Mouse (Mus musculus): Measurements from ENCODE around the gene Glra2. TPM values are rescaled to one million over a fixed set of nuclear protein-coding genes. Genes with fewer than 3 reads are reported as not detected.
"Not testable (repeated sequence)": the region's sequence is repeated elsewhere in the genome, so short reads cannot be mapped to it uniquely, and the experiment has no call there.

The Glra2 gene
- polyA plus RNA-seq (2014; fragmentation: Nextera tagmentation; extraction: Ambion mirVana), result 1.1 and 1.2 TPM in 2 replicates

GRCm38 (mm10) chrX:165326939-165327698, at the start of gene Glra2:
TSS of gene Glra2 (minus strand) at chrX:165327393.
- 0 out of 2 replicates have a peak within 1 kb of the TSS, but pooled peaks have one; percentile 2 for H3K4me3 ChIP-seq (ENCODE audit: low read depth, low read length)
- ATAC-seq (ENCODE audit: insufficient read depth, low FRiP score, low TSS enrichment), result peak; percentile 60; the same call in 1 of the 2 replicates

DNA sequence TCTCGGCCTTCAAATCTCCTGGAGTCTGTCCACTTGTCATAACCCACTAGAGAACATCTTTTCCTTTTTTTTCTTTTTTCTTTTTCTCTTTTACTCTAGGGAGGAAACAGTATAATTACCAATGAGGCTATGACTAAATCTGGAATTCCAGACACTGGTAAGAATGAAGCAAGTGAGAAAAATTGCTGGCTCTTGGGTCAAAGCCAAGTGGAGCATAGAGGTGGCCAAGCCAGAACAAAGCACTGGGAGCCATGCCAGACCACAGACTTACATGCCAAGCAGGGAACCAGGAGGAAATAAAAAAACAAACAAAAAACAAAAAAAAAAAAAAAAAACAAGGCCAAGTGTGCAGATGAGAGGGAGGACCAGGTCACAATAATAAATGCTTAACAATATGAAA, 35.6 kb upstream of the Glra2 start:
- WGBS, result 84% methylated on average over 1 of the region's 1 CpGs

More at GRCm38 (mm10) chrX:165326939-165327698, at the start of gene Glra2:
- peak; percentile 58 for DNase-seq (ENCODE audit: low spot score)
- Histone ChIP-seq H3K4me1 (ENCODE audit: control insufficient read depth, insufficient read depth, low read length) (no peaks in the 10 kb centered on the region), H3K9me3 (ENCODE audit: control insufficient read depth, low read length) (no peaks in the 10 kb centered on the region), H3K27me3 (ENCODE audit: control insufficient read depth, insufficient read depth, low read length) (no peaks in the 10 kb centered on the region), H3K27ac (ENCODE audit: low read depth, low read length) (no peak within 1 kb of the TSS), H3K36me3 (ENCODE audit: control insufficient read depth, insufficient read depth, low read length) (no peaks in the 10 kb centered on the region), H3K9ac (ENCODE audit: low read length) (no peak within 1 kb of the TSS), H3K4me2 (ENCODE audit: low read depth) (peak within 1 kb of the TSS; percentile 25)
- 15% methylated on average over 12 of the region's 12 CpGs for WGBS

DNA sequence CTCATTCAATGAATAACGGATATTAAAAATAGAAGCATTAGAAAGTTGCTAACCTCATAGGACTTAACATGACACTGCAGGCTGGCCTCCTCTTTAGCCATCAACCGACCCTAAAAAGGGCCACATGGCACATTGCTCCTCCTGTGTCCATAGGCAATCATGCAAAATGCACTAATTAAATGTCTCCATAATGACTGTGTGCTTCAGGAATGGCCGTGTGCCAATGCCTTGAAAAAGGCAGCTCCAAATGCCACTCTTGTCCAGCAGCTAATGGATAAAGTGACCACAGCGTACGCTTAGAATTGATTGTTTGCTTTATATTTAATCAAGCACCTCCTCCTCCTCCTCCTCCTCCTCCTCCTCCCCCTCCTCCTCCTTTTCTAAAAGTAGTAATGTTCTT, 17.4 kb upstream of the Glra2 start:
- no peak for ATAC-seq (ENCODE audit: insufficient read depth, low FRiP score, low TSS enrichment)

More for the DNA sequence above, 35.6 kb upstream of the Glra2 start:
- Histone ChIP-seq H3K4me3 (ENCODE audit: low read depth, low read length) (no peak overlapping the region), H3K4me1 (ENCODE audit: control insufficient read depth, insufficient read depth, low read length) (no peaks in the 10 kb centered on the region), H3K27ac (ENCODE audit: low read depth, low read length) (no peak overlapping the region), H3K4me2 (ENCODE audit: low read depth) (no peak overlapping the region), H3K9me3 (ENCODE audit: control insufficient read depth, low read length) (no peaks in the 10 kb centered on the region), H3K36me3 (ENCODE audit: control insufficient read depth, insufficient read depth, low read length) (no peaks in the 10 kb centered on the region), H3K27me3 (ENCODE audit: control insufficient read depth, insufficient read depth, low read length) (no peaks in the 10 kb centered on the region), H3K9ac (ENCODE audit: low read length) (no peak overlapping the region)
- DNase-seq (ENCODE audit: low spot score) (no peak), ATAC-seq (ENCODE audit: insufficient read depth, low FRiP score, low TSS enrichment) (no peak)

GRCm38 (mm10) chrX:165327699-165328333, 623 bp upstream of the Glra2 start:
- H3K4me2 ChIP-seq (ENCODE audit: low read depth), result peak overlapping the region; percentile 25
- H3K4me3 ChIP-seq (ENCODE audit: low read depth, low read length), result no peak overlapping the region
- H3K9ac ChIP-seq (ENCODE audit: low read length), result no peak overlapping the region
- WGBS, result 13% methylated on average over 9 of the region's 9 CpGs
- ATAC-seq (ENCODE audit: insufficient read depth, low FRiP score, low TSS enrichment), result peak; percentile 35; the same call in 1 of the 2 replicates
- H3K9me3 ChIP-seq (ENCODE audit: control insufficient read depth, low read length), result no peaks in the 10 kb centered on the region
- no peak overlapping the region for H3K27ac ChIP-seq (ENCODE audit: low read depth, low read length)
- no peaks in the 10 kb centered on the region for H3K4me1 ChIP-seq (ENCODE audit: control insufficient read depth, insufficient read depth, low read length)
- H3K36me3 ChIP-seq (ENCODE audit: control insufficient read depth, insufficient read depth, low read length), result no peaks in the 10 kb centered on the region
- peak; percentile 58 for DNase-seq (ENCODE audit: low spot score)
- H3K27me3 ChIP-seq (ENCODE audit: control insufficient read depth, insufficient read depth, low read length), result no peaks in the 10 kb centered on the region

More for the DNA sequence above, 17.4 kb upstream of the Glra2 start:
- Histone ChIP-seq H3K27ac (ENCODE audit: low read depth, low read length) (no peak overlapping the region), H3K9me3 (ENCODE audit: control insufficient read depth, low read length) (no peaks in the 10 kb centered on the region), H3K9ac (ENCODE audit: low read length) (no peak overlapping the region), H3K36me3 (ENCODE audit: control insufficient read depth, insufficient read depth, low read length) (no peaks in the 10 kb centered on the region), H3K27me3 (ENCODE audit: control insufficient read depth, insufficient read depth, low read length) (no peaks in the 10 kb centered on the region), H3K4me1 (ENCODE audit: control insufficient read depth, insufficient read depth, low read length) (no peaks in the 10 kb centered on the region), H3K4me3 (ENCODE audit: low read depth, low read length) (no peak overlapping the region), H3K4me2 (ENCODE audit: low read depth) (no peak overlapping the region)
- WGBS, result 89% methylated on average over 5 of the region's 5 CpGs
- DNase-seq (ENCODE audit: low spot score), result no peak

- no peak overlapping the region for H3K4me3 ChIP-seq (ENCODE audit: low read depth, low read length)
- WGBS, result 79% methylated on average over 1 of the region's 1 CpGs
- H3K27me3 ChIP-seq (ENCODE audit: control insufficient read depth, insufficient read depth, low read length), result no peaks in the 10 kb centered on the region
- DNase-seq (ENCODE audit: low spot score), result no peak
- no peak overlapping the region for H3K27ac ChIP-seq (ENCODE audit: low read depth, low read length)
- no peaks in the 10 kb centered on the region for H3K36me3 ChIP-seq (ENCODE audit: control insufficient read depth, insufficient read depth, low read length)
- H3K4me1 ChIP-seq (ENCODE audit: control insufficient read depth, insufficient read depth, low read length), result no peaks in the 10 kb centered on the region
- no peak overlapping the region for H3K9ac ChIP-seq (ENCODE audit: low read length)
- H3K4me2 ChIP-seq (ENCODE audit: low read depth), result no peak overlapping the region
- ATAC-seq (ENCODE audit: insufficient read depth, low FRiP score, low TSS enrichment), result no peak
- H3K9me3 ChIP-seq (ENCODE audit: control insufficient read depth, low read length), result no peaks in the 10 kb centered on the region
Observed at GRCm38 (mm10) chrX:165193550-165193949, 133.6 kb downstream of the Glra2 start.

DNA sequence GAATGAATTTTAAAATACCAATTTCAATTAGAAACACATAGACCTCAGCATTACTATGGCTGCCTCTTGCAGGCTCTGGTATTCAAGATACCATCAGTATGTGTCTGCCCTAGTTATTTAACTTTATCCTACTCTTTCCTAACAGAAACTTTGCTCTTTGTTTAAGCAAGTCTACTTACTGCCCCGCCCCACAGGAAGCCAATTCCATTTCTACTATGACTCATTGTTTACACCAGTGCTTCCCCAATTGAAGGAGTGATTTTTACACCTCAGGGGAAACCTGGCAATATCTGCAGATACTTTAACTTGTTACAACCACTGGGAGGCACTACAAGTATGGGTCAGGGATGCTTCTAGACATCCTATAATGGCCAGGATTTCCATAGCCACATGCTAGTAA, 136.0 kb downstream of the Glra2 start:
- DNase-seq (ENCODE audit: low spot score), result no peak
- no peaks in the 10 kb centered on the region for H3K9me3 ChIP-seq (ENCODE audit: control insufficient read depth, low read length)
- no peak for ATAC-seq (ENCODE audit: insufficient read depth, low FRiP score, low TSS enrichment)
- H3K27me3 ChIP-seq (ENCODE audit: control insufficient read depth, insufficient read depth, low read length), result no peaks in the 10 kb centered on the region
- no peaks in the 10 kb centered on the region for H3K36me3 ChIP-seq (ENCODE audit: control insufficient read depth, insufficient read depth, low read length)
- no peak overlapping the region for H3K4me3 ChIP-seq (ENCODE audit: low read depth, low read length)
- no peak overlapping the region for H3K27ac ChIP-seq (ENCODE audit: low read depth, low read length)
- 52% methylated on average over 1 of the region's 1 CpGs for WGBS
- no peak overlapping the region for H3K4me2 ChIP-seq (ENCODE audit: low read depth)
- H3K9ac ChIP-seq (ENCODE audit: low read length), result no peak overlapping the region
- no peaks in the 10 kb centered on the region for H3K4me1 ChIP-seq (ENCODE audit: control insufficient read depth, insufficient read depth, low read length)

DNA sequence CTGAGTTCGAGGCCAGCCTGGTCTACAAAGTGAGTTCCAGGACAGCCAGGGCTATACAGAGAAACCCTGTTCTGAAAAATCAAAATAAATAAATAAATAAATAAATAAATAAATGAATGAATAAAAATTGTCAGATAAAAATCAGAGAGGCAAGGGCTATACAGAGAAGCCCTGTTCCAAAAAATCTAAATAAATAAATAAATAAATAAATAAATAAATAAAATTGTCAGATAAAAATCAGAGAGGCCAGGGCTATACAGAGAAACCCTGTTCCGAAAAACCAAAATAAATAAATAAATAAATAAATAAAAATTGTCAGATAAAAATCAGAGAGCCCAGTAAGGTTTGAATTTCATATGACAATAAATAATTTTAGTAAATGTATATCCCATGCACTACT, 144.2 kb downstream of the Glra2 start:
- not testable (repeated sequence) for H3K4me1 ChIP-seq (ENCODE audit: control insufficient read depth, insufficient read depth, low read length); H3K9ac ChIP-seq (ENCODE audit: low read length); H3K27me3 ChIP-seq (ENCODE audit: control insufficient read depth, insufficient read depth, low read length); H3K4me2 ChIP-seq (ENCODE audit: low read depth); ATAC-seq (ENCODE audit: insufficient read depth, low FRiP score, low TSS enrichment); H3K4me3 ChIP-seq (ENCODE audit: low read depth, low read length); H3K9me3 ChIP-seq (ENCODE audit: control insufficient read depth, low read length); H3K27ac ChIP-seq (ENCODE audit: low read depth, low read length); H3K36me3 ChIP-seq (ENCODE audit: control insufficient read depth, insufficient read depth, low read length); DNase-seq (ENCODE audit: low spot score)
- 92% methylated on average over 2 of the region's 2 CpGs for WGBS

GRCm38 (mm10) chrX:165156549-165156948, 170.6 kb downstream of the Glra2 start:
- no peaks in the 10 kb centered on the region for H3K36me3 ChIP-seq (ENCODE audit: control insufficient read depth, insufficient read depth, low read length)
- no peak overlapping the region for H3K4me3 ChIP-seq (ENCODE audit: low read depth, low read length)
- no peak overlapping the region for H3K9ac ChIP-seq (ENCODE audit: low read length)
- H3K4me2 ChIP-seq (ENCODE audit: low read depth), result no peak overlapping the region
- H3K27ac ChIP-seq (ENCODE audit: low read depth, low read length), result no peak overlapping the region
- 72% methylated on average over 1 of the region's 1 CpGs for WGBS
- no peaks in the 10 kb centered on the region for H3K9me3 ChIP-seq (ENCODE audit: control insufficient read depth, low read length)
- no peaks in the 10 kb centered on the region for H3K4me1 ChIP-seq (ENCODE audit: control insufficient read depth, insufficient read depth, low read length)
- H3K27me3 ChIP-seq (ENCODE audit: control insufficient read depth, insufficient read depth, low read length), result no peaks in the 10 kb centered on the region
- DNase-seq (ENCODE audit: low spot score), result no peak
- ATAC-seq (ENCODE audit: insufficient read depth, low FRiP score, low TSS enrichment), result no peak

GRCm38 (mm10) chrX:165104171-165104570, 223.0 kb downstream of the Glra2 start:
- no peak for DNase-seq (ENCODE audit: low spot score)
- H3K36me3 ChIP-seq (ENCODE audit: control insufficient read depth, insufficient read depth, low read length), result no peaks in the 10 kb centered on the region
- no peak overlapping the region for H3K4me3 ChIP-seq (ENCODE audit: low read depth, low read length)
- 88% methylated on average over 1 of the region's 1 CpGs for WGBS
- H3K27ac ChIP-seq (ENCODE audit: low read depth, low read length), result no peak overlapping the region
- H3K9me3 ChIP-seq (ENCODE audit: control insufficient read depth, low read length), result no peaks in the 10 kb centered on the region
- H3K4me2 ChIP-seq (ENCODE audit: low read depth), result no peak overlapping the region
- no peak overlapping the region for H3K9ac ChIP-seq (ENCODE audit: low read length)
- H3K27me3 ChIP-seq (ENCODE audit: control insufficient read depth, insufficient read depth, low read length), result no peaks in the 10 kb centered on the region
- no peak for ATAC-seq (ENCODE audit: insufficient read depth, low FRiP score, low TSS enrichment)
- H3K4me1 ChIP-seq (ENCODE audit: control insufficient read depth, insufficient read depth, low read length), result no peaks in the 10 kb centered on the region
